Mouse (Mus musculus): ENCODE results near the gene 4922502D21Rik.

DNA sequence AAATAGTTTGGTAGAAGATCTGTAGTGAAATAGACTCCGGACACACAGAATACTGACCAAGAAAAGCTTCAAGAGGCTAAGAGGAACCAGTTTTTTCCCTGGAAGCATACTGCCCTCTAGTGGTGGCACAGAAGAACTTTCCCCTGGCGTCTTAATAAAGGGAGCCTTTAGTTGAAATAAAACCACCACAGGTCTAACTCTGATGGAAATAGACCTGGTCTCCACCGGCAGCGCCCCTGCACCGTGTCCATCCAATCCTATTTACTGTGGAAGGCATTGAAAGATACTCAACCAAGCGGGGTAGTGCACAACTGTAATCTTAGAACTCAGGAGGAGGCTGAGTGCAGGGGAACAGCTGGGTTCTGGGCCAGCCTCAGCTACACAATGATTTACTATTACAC is 34.4 kb upstream of the 4922502D21Rik start:
- no peak for TF ChIP-seq GATA1 (IDR thresholded peaks at IDR 0.05; ENCODE audit: low read length)
- TF ChIP-seq TAL1 (IDR thresholded peaks at IDR 0.05; ENCODE audit: low read length), result no peak
